Mouse (Mus musculus) ovary, adult 10 weeks (tissue): ENCODE measurements around the gene Olfr1270. TPM values are rescaled to one million over a fixed set of nuclear protein-coding genes. Genes with fewer than 3 reads are reported as not detected.

Source experiments
- polyA plus RNA-seq: library from polyadenylated mRNA; stranded (reverse); fragments of 350-450 nt; fragmentation: Illumina TruSeq; extraction: RNeasy Lipid Tissue Mini Kit (QIAGEN cat#74804); gene quantifications from one replicate; pipeline ENCODE4 v1.2.3, GENCODE M21; 2014

Olfr1270 gene
- polyA plus RNA-seq, result not detected

DNA sequence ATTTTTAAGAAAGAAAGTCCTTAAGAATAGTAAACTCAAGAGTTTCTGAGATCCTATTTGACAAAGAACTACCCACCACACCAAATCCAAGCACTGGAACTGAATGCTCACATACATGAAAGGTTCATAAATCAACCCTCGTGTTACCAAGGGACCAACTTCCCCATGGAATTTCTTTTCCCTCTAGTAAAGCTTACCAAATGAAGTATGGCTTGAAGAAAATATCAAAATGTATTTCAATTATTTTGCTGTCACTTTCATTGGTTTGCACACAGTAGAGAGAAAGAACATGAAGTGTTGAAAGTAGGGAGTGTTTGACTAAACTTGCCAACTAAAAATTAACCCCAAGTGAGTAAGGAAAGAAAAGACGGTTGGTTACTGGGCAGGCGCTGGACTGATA, at the start of gene Olfr1270:
Gene Olfr1270, minus strand, starts transcription at position 101 of the 400 bp plus-strand sequence.

DNA sequence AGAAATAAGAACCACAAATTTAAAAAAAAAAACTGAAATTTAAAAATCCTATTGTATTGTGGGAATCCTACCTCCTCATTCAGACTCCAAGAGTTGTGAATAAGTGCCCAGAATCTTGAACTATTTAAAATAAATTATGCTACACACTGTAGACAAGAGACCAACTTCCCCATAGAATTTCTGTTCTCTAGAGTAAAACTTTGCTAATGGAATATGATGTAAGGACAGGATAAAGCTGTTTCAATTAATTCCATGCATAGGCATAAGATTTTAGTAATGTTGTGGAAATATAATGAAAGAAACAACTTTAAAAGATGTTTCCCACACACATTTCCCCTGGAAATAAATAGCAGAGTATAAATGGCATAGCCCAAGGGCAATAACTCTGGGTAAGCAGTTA, 10.7 kb downstream of the Olfr1270 start, which contains the start of gene Olfr32:
Gene Olfr32, minus strand, starts transcription at position 101 of the 400 bp plus-strand sequence.

DNA sequence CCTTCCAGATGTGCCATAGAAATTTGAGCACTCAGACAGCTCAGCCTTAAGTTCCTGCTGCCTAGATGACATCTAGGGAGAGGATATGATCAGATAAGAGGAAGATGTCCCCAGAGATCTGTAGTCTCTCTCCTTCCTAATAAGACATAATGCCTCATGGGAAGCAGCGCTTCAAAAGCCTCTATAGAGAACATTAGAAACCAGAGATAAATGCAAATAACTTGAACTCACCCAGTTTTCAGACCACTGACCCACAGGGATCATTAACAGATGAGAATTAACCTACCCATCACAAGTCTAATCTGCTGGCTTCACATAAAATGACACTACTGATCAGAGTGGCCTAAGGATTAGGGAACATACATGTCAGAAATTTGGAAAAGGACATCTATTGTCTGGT, 31.6 kb downstream of the Olfr1270 start, which contains the start of gene Olfr1269:
Gene Olfr1269, minus strand, starts transcription at position 101 of the 400 bp plus-strand sequence.

Other genes starting within 250 kb of the Olfr1270 start
- not detected for gene Olfr1258, start 225.8 kb downstream of the Olfr1270 start, polyA plus RNA-seq
- gene Olfr1259, start 204.4 kb downstream of the Olfr1270 start, polyA plus RNA-seq, result not detected
- gene Olfr1260, start 178.8 kb downstream of the Olfr1270 start, polyA plus RNA-seq, result not detected
- gene Olfr1261, start 161.9 kb downstream of the Olfr1270 start, polyA plus RNA-seq, result not detected
- gene Olfr1262, start 152.9 kb downstream of the Olfr1270 start, polyA plus RNA-seq, result not detected
- not detected for gene Olfr1263, start 141.0 kb downstream of the Olfr1270 start, polyA plus RNA-seq
- gene Olfr1264, start 127.5 kb downstream of the Olfr1270 start, polyA plus RNA-seq, result not detected
- gene Olfr1265, start 117.8 kb downstream of the Olfr1270 start, polyA plus RNA-seq, result not detected
- not detected for gene Olfr140, start 89.5 kb downstream of the Olfr1270 start, polyA plus RNA-seq
- gene Olfr1269, start 31.7 kb downstream of the Olfr1270 start, polyA plus RNA-seq, result not detected
- not detected for gene Olfr32, start 10.8 kb downstream of the Olfr1270 start, polyA plus RNA-seq
- not detected for gene Olfr1506, start 71.4 kb upstream of the Olfr1270 start, polyA plus RNA-seq
- gene Olfr142, start 104.5 kb upstream of the Olfr1270 start, polyA plus RNA-seq, result not detected
- gene Olfr1271, start 117.9 kb upstream of the Olfr1270 start, polyA plus RNA-seq, result not detected
- gene Olfr1272, start 139.8 kb upstream of the Olfr1270 start, polyA plus RNA-seq, result not detected
- gene Gm13769, start 169.1 kb upstream of the Olfr1270 start, polyA plus RNA-seq, result not detected
- gene Olfr1274-ps, start 245.6 kb upstream of the Olfr1270 start, polyA plus RNA-seq, result not detected